Mouse (Mus musculus) ES-E14 (cell line): ENCODE results near the gene Rybp.

Experiments
- CHD2 ChIP-seq: IDR thresholded peaks from 2 replicates; pipeline ENCODE4 v1.6.1; 2014; ENCODE audit warnings: mild to moderate bottlenecking, low read depth, low read length, inconsistent platforms
- HCFC1 ChIP-seq: IDR thresholded peaks from 2 replicates; pipeline ENCODE4 v1.6.1; 2012; ENCODE audit warnings: low read length, inconsistent platforms, borderline replicate concordance; ENCODE audit not compliant: insufficient read depth

DNA sequence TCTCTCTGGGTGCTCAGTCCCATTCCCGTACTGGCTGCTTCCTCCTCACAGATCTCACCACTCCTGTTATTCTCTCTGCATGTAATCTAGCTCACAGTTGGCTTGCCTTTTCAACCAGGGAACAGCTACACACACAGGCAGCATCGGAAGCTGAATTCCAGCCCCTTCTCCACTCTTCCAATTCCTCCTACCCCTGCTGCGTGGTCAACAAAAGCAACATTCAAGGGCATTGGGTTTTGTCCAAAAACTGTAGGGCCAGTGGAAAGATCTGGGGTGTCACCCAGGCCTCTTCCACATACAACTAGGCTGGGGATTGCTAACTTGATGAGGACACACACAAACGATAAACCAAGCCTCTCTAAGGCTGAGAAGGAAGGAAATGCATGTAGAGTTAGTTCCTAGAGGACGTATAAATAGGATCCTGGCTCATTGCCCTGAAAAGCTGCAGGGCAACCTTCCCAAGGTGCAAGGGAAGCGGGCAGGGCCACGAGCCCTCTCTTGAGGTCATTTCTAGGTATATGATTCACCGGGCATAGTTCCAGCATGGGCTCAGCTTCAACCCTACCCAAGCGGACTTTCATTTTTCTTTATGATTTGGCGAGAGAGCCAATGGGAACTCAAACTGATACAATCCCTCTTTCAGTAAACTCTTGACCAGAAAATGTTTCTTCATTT, 36.6 kb upstream of the Rybp start:
- TF ChIP-seq HCFC1 (no peak), CHD2 (no peak)
